24 mouse cellular contexts compared by ENCODE assay signal in genomic region chr2:44571810-44572209, GRCm38 (mm10).
DNase-seq lines count a peak whose midpoint lies in the region; ATAC-seq and TF ChIP-seq lines count a peak whose summit lies in the region.
"Had no signal": no experiment of that assay in that cellular context is flagged by ENCODE, and none has a peak within 500 bp of the region (broad histone marks: within the 10 kb centered on the region; RNA-seq: fewer than 3 reads in every experiment).

No protein-coding gene starts in this region.

- no peaks in the 10 kb centered on the region for H3K79me2 ChIP-seq in heart, adult 2 months (replicated peaks; ENCODE audit: control insufficient read depth, insufficient read depth, low read length)

- no peak for TF ChIP-seq CTCF in heart, adult 2 months (IDR thresholded peaks at IDR 0.05)
- TF ChIP-seq CTCF in layer of hippocampus, adult 2 months (conservative IDR thresholded peaks at IDR 0.05) = no peak
- no peak for TF ChIP-seq CTCF in lung, adult 2 months (IDR thresholded peaks at IDR 0.05; ENCODE audit: insufficient read depth, low read length)

- H3K27ac ChIP-seq in heart, adult 2 months = peak overlapping the region; percentile 49
- H3K27ac ChIP-seq in heart, embryonic 11.5 days (ENCODE audit: low read depth, low read length) = no peak overlapping the region
- peak overlapping the region; percentile 93 for H3K27ac ChIP-seq in layer of hippocampus, adult 2 months
- H3K27ac ChIP-seq in lung, embryonic 16.5 days (ENCODE audit: low read length) = peak overlapping the region; percentile 89
- peak overlapping the region; percentile 88 for H3K27ac ChIP-seq in stomach, embryonic 16.5 days (ENCODE audit: low read length)
- H3K27ac ChIP-seq: embryonic facial prominence, embryonic 12.5 days; forebrain, embryonic 10.5 days; heart, embryonic 13.5 days; hindbrain, embryonic 15.5 days; liver, embryonic 14.5 days; neural tube, embryonic 12.5 days had no signal

- no peak for ATAC-seq in heart, embryonic 11.5 days (replicated peaks; ENCODE audit: insufficient number of reproducible peaks, low FRiP score, low TSS enrichment)
- peak; percentile 62; the same call in 1 of the 2 replicates for ATAC-seq in lung, embryonic 16.5 days (ENCODE audit: low read depth)
- ATAC-seq in stomach, embryonic 16.5 days (ENCODE audit: insufficient read depth, low FRiP score) = no peak
- ATAC-seq: CD4-positive, CD25-positive, alpha-beta regulatory T cell, adult 4 months; inflammation-experienced regulatory T-cells, adult 6 months had no signal

- intact Hi-C loops in heart, adult 2 months (cut with DNase I) = no loop called here

- H3K36me3 ChIP-seq in heart, adult 2 months (ENCODE audit: control insufficient read depth, insufficient read depth, low read length) = no peaks in the 10 kb centered on the region
- no peaks in the 10 kb centered on the region for H3K36me3 ChIP-seq in heart, embryonic 11.5 days (ENCODE audit: control insufficient read depth, insufficient read depth, low read length)
- H3K36me3 ChIP-seq in lung, embryonic 16.5 days (ENCODE audit: control insufficient read depth, insufficient read depth, low read length) = no peaks in the 10 kb centered on the region
- no peaks in the 10 kb centered on the region for H3K36me3 ChIP-seq in stomach, embryonic 16.5 days (ENCODE audit: control insufficient read depth, insufficient read depth, low read length)
- H3K36me3 ChIP-seq: embryonic facial prominence, embryonic 12.5 days; forebrain, embryonic 10.5 days; heart, embryonic 13.5 days; hindbrain, embryonic 15.5 days; neural tube, embryonic 12.5 days had no signal

- no peak for DNase-seq in heart, adult 2 months
- DNase-seq in layer of hippocampus, adult 2 months (ENCODE audit: low spot score in 2 of 2) = no peak
- DNase-seq in layer of hippocampus, adult 18-20 months (ENCODE audit: low spot score in 2 of 2) = no peak
- DNase-seq in lung, adult 2 months = no peak
- DNase-seq in layer of hippocampus, postnatal 10 days (ENCODE audit: low spot score in 2 of 2) = no peak
- DNase-seq: adrenal gland, postnatal 14 days; cerebellum, adult 11 months; cerebellum, adult 9-10 months; cerebellum, postnatal 36 days; gastrocnemius, postnatal 25 days; heart, adult 11 months; lung, postnatal 36 days; spleen, adult 18-20 months had no signal

- no peak overlapping the region for H3K4me2 ChIP-seq in heart, embryonic 11.5 days
- no peak overlapping the region for H3K4me2 ChIP-seq in lung, embryonic 16.5 days (ENCODE audit: low read depth, low read length)
- H3K4me2 ChIP-seq in stomach, embryonic 16.5 days (ENCODE audit: low read depth, low read length) = peak overlapping the region; percentile 25
- H3K4me2 ChIP-seq: embryonic facial prominence, embryonic 12.5 days; heart, embryonic 13.5 days; neural tube, embryonic 12.5 days had no signal

- H3K27me3 ChIP-seq in heart, adult 2 months (ENCODE audit: control insufficient read depth, insufficient read depth, low read length) = no peaks in the 10 kb centered on the region
- no peaks in the 10 kb centered on the region for H3K27me3 ChIP-seq in heart, embryonic 11.5 days (ENCODE audit: control insufficient read depth, insufficient read depth, low read length)
- no peaks in the 10 kb centered on the region for H3K27me3 ChIP-seq in lung, embryonic 16.5 days (ENCODE audit: control insufficient read depth, insufficient read depth, low read depth, low read length)
- no peaks in the 10 kb centered on the region for H3K27me3 ChIP-seq in stomach, embryonic 16.5 days (ENCODE audit: control insufficient read depth, insufficient read depth, low read length)
- H3K27me3 ChIP-seq: embryonic facial prominence, embryonic 12.5 days; heart, embryonic 13.5 days; hindbrain, embryonic 15.5 days; neural tube, embryonic 12.5 days had no signal

- TF ChIP-seq EP300 in heart, adult 2 months (IDR thresholded peaks at IDR 0.05; ENCODE audit: insufficient read depth, low read depth, low read length) = no peak

- no peak overlapping the region for H3K9ac ChIP-seq in heart, adult 2 months (ENCODE audit: low read depth, low read length)
- no peak overlapping the region for H3K9ac ChIP-seq in heart, embryonic 11.5 days (ENCODE audit: low read depth, low read length)
- H3K9ac ChIP-seq in lung, embryonic 16.5 days (ENCODE audit: low read length) = no peak overlapping the region
- H3K9ac ChIP-seq in stomach, embryonic 16.5 days (ENCODE audit: low read length) = no peak overlapping the region
- H3K9ac ChIP-seq: embryonic facial prominence, embryonic 12.5 days; heart, embryonic 13.5 days; hindbrain, embryonic 15.5 days; liver, embryonic 14.5 days; neural tube, embryonic 12.5 days had no signal

- WGBS in heart, adult 2 months = 67% methylated on average over 3 of the region's 3 CpGs
- WGBS in heart, embryonic 11.5 days (ENCODE audit: insufficient replicate concordance) = 72% methylated on average over 3 of the region's 3 CpGs
- 34% methylated on average over 3 of the region's 3 CpGs for WGBS in lung, embryonic 16.5 days
- 59% methylated on average over 3 of the region's 3 CpGs for WGBS in lung, adult 2 months
- 52% methylated on average over 3 of the region's 3 CpGs for WGBS in stomach, embryonic 16.5 days

- no peaks in the 10 kb centered on the region; the same call in 1 of the 2 replicates for H3K4me1 ChIP-seq in heart, adult 2 months (ENCODE audit: control insufficient read depth, insufficient read depth, low read length)
- no peaks in the 10 kb centered on the region for H3K4me1 ChIP-seq in heart, embryonic 11.5 days (ENCODE audit: control insufficient read depth, insufficient read depth, low read length)
- 0 out of 2 replicates have a peak, but pooled peaks cover 2% of the 10 kb centered on the region for H3K4me1 ChIP-seq in lung, embryonic 16.5 days (replicated peaks; ENCODE audit: control insufficient read depth, insufficient read depth, low read length)
- no peaks in the 10 kb centered on the region for H3K4me1 ChIP-seq in lung, adult 2 months (ENCODE audit: control insufficient read depth, insufficient read depth, low read length)
- H3K4me1 ChIP-seq in stomach, embryonic 16.5 days (ENCODE audit: control insufficient read depth, insufficient read depth, low read length) = no peaks in the 10 kb centered on the region
- H3K4me1 ChIP-seq: embryonic facial prominence, embryonic 12.5 days; neural tube, embryonic 12.5 days had no signal

- no peaks in the 10 kb centered on the region for H3K9me3 ChIP-seq in heart, embryonic 11.5 days (replicated peaks; ENCODE audit: control insufficient read depth, low read length)
- H3K9me3 ChIP-seq in lung, embryonic 16.5 days (ENCODE audit: control insufficient read depth, low read length) = no peaks in the 10 kb centered on the region
- no peaks in the 10 kb centered on the region for H3K9me3 ChIP-seq in stomach, embryonic 16.5 days (replicated peaks; ENCODE audit: control insufficient read depth, low read length)
- H3K9me3 ChIP-seq: embryonic facial prominence, embryonic 12.5 days; forebrain, embryonic 10.5 days; heart, embryonic 13.5 days; hindbrain, embryonic 15.5 days; neural tube, embryonic 12.5 days had no signal

- no peak overlapping the region for H3K4me3 ChIP-seq in heart, adult 2 months
- H3K4me3 ChIP-seq in heart, embryonic 11.5 days (ENCODE audit: low read depth, low read length) = no peak overlapping the region
- H3K4me3 ChIP-seq in layer of hippocampus, adult 2 months = peak overlapping the region; percentile 41
- H3K4me3 ChIP-seq in lung, embryonic 16.5 days (ENCODE audit: low read length) = no peak overlapping the region
- no peak overlapping the region for H3K4me3 ChIP-seq in lung, adult 2 months (replicated peaks; ENCODE audit: extremely low read depth, low read depth, low read length)
- H3K4me3 ChIP-seq in stomach, embryonic 16.5 days (replicated peaks; ENCODE audit: low read length) = no peak overlapping the region
- H3K4me3 ChIP-seq: embryonic facial prominence, embryonic 12.5 days; forebrain, embryonic 10.5 days; heart, embryonic 13.5 days; hindbrain, embryonic 15.5 days; neural tube, embryonic 12.5 days had no signal

- TF ChIP-seq POLR2A in heart, adult 2 months (IDR thresholded peaks at IDR 0.05; ENCODE audit: insufficient read depth, low read depth, low read length) = no peak
- no peak for TF ChIP-seq POLR2A in lung, adult 2 months (IDR thresholded peaks at IDR 0.05; ENCODE audit: borderline replicate concordance, extremely low read depth, low read depth, low read length)
